Mouse (Mus musculus) embryonic fibroblast, embryonic 13.5 days (primary cell): ENCODE results near the gene Ablim1.

ENCODE experiments used
- CTCF ChIP-seq: IDR thresholded peaks from 2 replicates; pipeline ENCODE4 v1.5.1; 2011; ENCODE audit warnings: mild to moderate bottlenecking, control low read depth, low read length, moderate library complexity, borderline replicate concordance; ENCODE audit not compliant: insufficient read depth
- POLR2A ChIP-seq: IDR thresholded peaks from 2 replicates; pipeline ENCODE4 v1.6.1; 2011; ENCODE audit warnings: low read depth, mild to moderate bottlenecking, control low read depth, low read length, moderate library complexity

- TF ChIP-seq CTCF (no peak), POLR2A (no peak)
Measured at GRCm38 (mm10) chr19:57114951-57115350, 199.8 kb downstream of the Ablim1 start.
